In genomic region chr15:95932358-95932757, GRCm38 (mm10) we compare ENCODE assay signal across 9 mouse cellular contexts.
DNase-seq lines count a peak whose midpoint lies in the region; ATAC-seq lines count a peak whose summit lies in the region.
"Had no signal": no experiment of that assay in that cellular context is flagged by ENCODE, and none has a peak within 500 bp of the region (broad histone marks: within the 10 kb centered on the region; RNA-seq: fewer than 3 reads in every experiment).

No protein-coding gene starts in this region.

- H3K4me1 ChIP-seq in hindbrain, embryonic 15.5 days (replicated peaks): peaks cover 13% of the 10 kb centered on the region; the same call in 1 of the 2 replicates
- 0 out of 2 replicates have a peak, but pooled peaks cover 3% of the 10 kb centered on the region for H3K4me1 ChIP-seq in hindbrain, embryonic 13.5 days (replicated peaks)
- H3K4me1 ChIP-seq: midbrain, embryonic 12.5 days had no signal

- no peak overlapping the region for H3K9ac ChIP-seq in hindbrain, embryonic 15.5 days
- no peak overlapping the region for H3K9ac ChIP-seq in hindbrain, embryonic 13.5 days
- H3K9ac ChIP-seq: midbrain, embryonic 12.5 days had no signal

- 0 out of 2 replicates have a peak, but pooled peaks cover 5% of the 10 kb centered on the region for H3K36me3 ChIP-seq in hindbrain, embryonic 15.5 days
- peaks cover 34% of the 10 kb centered on the region for H3K36me3 ChIP-seq in hindbrain, embryonic 13.5 days
- H3K36me3 ChIP-seq: midbrain, embryonic 12.5 days had no signal

- H3K9me3 ChIP-seq in hindbrain, embryonic 15.5 days: no peaks in the 10 kb centered on the region
- no peaks in the 10 kb centered on the region; the same call in 1 of the 2 replicates for H3K9me3 ChIP-seq in hindbrain, embryonic 13.5 days
- H3K9me3 ChIP-seq: midbrain, embryonic 12.5 days had no signal

- intact Hi-C loops in gastrocnemius, postnatal 36 days (cut with DNase I): loop anchor here (5.0 kb wide), 2 partner anchors 145 to 350 kb away; no protein-coding TSS in a partner anchor
- intact Hi-C loops in left cerebral cortex, postnatal 10 days (cut with DNase I): loop anchor here (10.0 kb wide), 1 partner anchor 352 kb away; the partner anchor contains the start of gene Arid2

- DNase-seq in cerebellum, adult 18-20 months: peak; percentile 15 to 17
- DNase-seq in gastrocnemius, postnatal 36 days: peak; percentile 76 to 77
- peak; percentile 62 to 78 for DNase-seq in left cerebral cortex, postnatal 10 days (ENCODE audit: extremely low spot score in 1 of 2, low spot score in 2 of 2)
- peak; percentile 83 to 84 for DNase-seq in right cerebral cortex, postnatal 10 days (ENCODE audit: low spot score in 2 of 2)

- WGBS in hindbrain, embryonic 15.5 days: 68% methylated on average over 5 of the region's 5 CpGs
- 79% methylated on average over 5 of the region's 5 CpGs for WGBS in hindbrain, embryonic 13.5 days

- no peak overlapping the region for H3K27ac ChIP-seq in hindbrain, embryonic 15.5 days (replicated peaks)
- no peak overlapping the region for H3K27ac ChIP-seq in hindbrain, embryonic 13.5 days
- H3K27ac ChIP-seq: midbrain, embryonic 12.5 days had no signal

- no peak overlapping the region for H3K4me2 ChIP-seq in hindbrain, embryonic 15.5 days
- H3K4me2 ChIP-seq in hindbrain, embryonic 13.5 days: no peak overlapping the region
- H3K4me2 ChIP-seq: midbrain, embryonic 12.5 days had no signal

- H3K4me3 ChIP-seq in hindbrain, embryonic 15.5 days: no peak overlapping the region
- H3K4me3 ChIP-seq in hindbrain, embryonic 13.5 days: no peak overlapping the region
- H3K4me3 ChIP-seq: midbrain, embryonic 12.5 days had no signal

- 0 out of 2 replicates have a peak, but pooled peaks have one; percentile 44 for ATAC-seq in hindbrain, embryonic 15.5 days (ENCODE audit: low FRiP score, low read depth)
- no peak for ATAC-seq in hindbrain, embryonic 13.5 days (ENCODE audit: low FRiP score)
- no peak for ATAC-seq in CD4-positive, CD25-positive, alpha-beta regulatory T cell, adult 4 months
- no peak for ATAC-seq in erythroblast, adult 5-6 weeks (replicated peaks; ENCODE audit: low FRiP score, poor library complexity, severe bottlenecking)

- no peaks in the 10 kb centered on the region for H3K27me3 ChIP-seq in hindbrain, embryonic 15.5 days
- no peaks in the 10 kb centered on the region for H3K27me3 ChIP-seq in hindbrain, embryonic 13.5 days
- H3K27me3 ChIP-seq: midbrain, embryonic 12.5 days had no signal

Comparison
In these comparisons a context has a peak if more than half of its experiments do, and no peak if none do; other contexts are left out.
1. DNase-seq: peak in every context shown above with its lines; median percentile 84 in right cerebral cortex, postnatal 10 days; 76 in gastrocnemius, postnatal 36 days; 70 in left cerebral cortex, postnatal 10 days; 16 in cerebellum, adult 18-20 months.